Mouse (Mus musculus) erythroblast, embryonic 14.5 days (primary cell): ENCODE measurements around the gene Rbm46.

ENCODE experiments used
- GATA1 ChIP-seq: IDR thresholded peaks from 2 replicates; pipeline ENCODE4 v1.6.1; 2012; ENCODE audit warnings: low read length, inconsistent platforms, mixed read lengths
- TAL1 ChIP-seq: IDR thresholded peaks from 3 replicates; pipeline ENCODE4 v1.6.1; 2012; ENCODE audit warnings: low read length, inconsistent platforms, mixed read lengths

GRCm38 (mm10) chr3:82808323-82808911 is 67.9 kb downstream of the Rbm46 start:
- TF ChIP-seq GATA1 (no peak), TAL1 (no peak)
